Mouse (Mus musculus): ENCODE results near the gene Exoc2. TPM values are rescaled to one million over a fixed set of nuclear protein-coding genes. Genes with fewer than 3 reads are reported as not detected.

Gene Exoc2
- polyA plus RNA-seq, 1 experiment from 2014 or later: 17.1 TPM

DNA sequence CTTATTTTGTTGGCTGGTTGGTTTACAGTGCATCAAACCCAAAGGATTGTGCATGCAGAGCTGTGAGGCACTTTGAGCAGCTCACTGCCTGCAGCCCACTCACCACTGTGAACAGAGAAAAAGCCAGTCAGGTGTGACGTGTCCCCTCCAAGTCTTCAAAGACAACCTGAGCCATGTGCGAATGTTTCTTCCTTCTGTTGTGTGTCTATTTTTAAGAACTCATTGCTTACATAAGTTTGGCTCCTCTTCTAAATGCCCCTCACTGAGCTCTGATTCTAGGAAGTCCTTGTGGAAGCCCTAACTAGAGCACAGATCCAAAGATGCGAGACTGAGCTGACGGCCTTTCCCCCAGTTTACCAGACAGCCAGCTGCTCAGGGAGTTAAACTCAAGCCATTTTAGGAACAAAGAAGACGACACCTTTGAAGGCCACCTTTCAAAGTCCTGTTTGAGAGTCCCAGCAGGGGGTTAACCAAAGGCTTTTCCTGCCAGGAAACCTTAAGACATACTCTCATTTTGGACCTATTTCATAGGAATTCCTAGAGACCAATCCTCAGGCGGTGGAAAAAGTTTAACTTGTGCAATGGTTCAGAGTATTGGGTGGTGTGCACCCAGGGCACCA is 79.8 kb downstream of the Exoc2 start:
- ATAC-seq (no peak), DNase-seq (ENCODE audit: low spot score) (no peak)
- Histone ChIP-seq H3K4me1 (ENCODE audit: insufficient read depth, low read depth, low read length) (no peaks in the 10 kb centered on the region), H3K4me3 (ENCODE audit: low read depth, low read length) (no peak overlapping the region), H3K27me3 (replicated peaks; ENCODE audit: insufficient read depth, low read length) (no peaks in the 10 kb centered on the region), H3K27ac (ENCODE audit: low read length) (no peak overlapping the region), H3K4me2 (replicated peaks; ENCODE audit: low read depth, low read length) (no peak overlapping the region), H3K9ac (replicated peaks; ENCODE audit: low read depth) (no peak overlapping the region), H3K36me3 (ENCODE audit: insufficient read depth, low read length) (peaks cover 5% of the 10 kb centered on the region; the same call in 1 of the 2 replicates), H3K9me3 (ENCODE audit: low read length) (no peaks in the 10 kb centered on the region)
- TF ChIP-seq EP300 (IDR thresholded peaks at IDR 0.05) (no peak), CTCF (IDR thresholded peaks at IDR 0.05) (no peak)
- 63% methylated on average over 6 of the region's 6 CpGs for WGBS

DNA sequence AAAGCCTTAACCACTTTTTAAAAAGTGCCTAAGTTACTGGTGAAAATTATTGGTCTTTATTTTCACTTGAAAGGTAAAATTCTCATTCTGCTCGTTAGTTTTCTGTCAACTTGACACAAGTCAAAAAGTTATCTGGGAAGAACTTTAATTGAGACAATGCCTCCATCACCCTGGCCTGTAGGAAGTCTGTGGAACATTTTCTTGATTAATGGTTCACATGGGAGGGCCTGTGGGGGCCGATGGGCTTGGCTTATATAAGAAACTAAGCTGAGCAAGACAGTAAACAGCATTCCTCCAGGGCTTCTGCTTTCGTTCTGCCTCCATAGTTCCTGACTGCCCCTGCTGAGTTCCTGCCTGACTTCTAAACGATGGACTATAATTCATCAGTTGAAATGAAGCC is 81.6 kb downstream of the Exoc2 start:
- Histone ChIP-seq H3K4me2 (replicated peaks; ENCODE audit: low read depth, low read length) (no peak overlapping the region), H3K9me3 (ENCODE audit: low read length) (no peaks in the 10 kb centered on the region), H3K27me3 (replicated peaks; ENCODE audit: insufficient read depth, low read length) (no peaks in the 10 kb centered on the region), H3K36me3 (ENCODE audit: insufficient read depth, low read length) (no peaks in the 10 kb centered on the region), H3K4me1 (ENCODE audit: insufficient read depth, low read depth, low read length) (no peaks in the 10 kb centered on the region), H3K27ac (ENCODE audit: low read length) (no peak overlapping the region), H3K9ac (replicated peaks; ENCODE audit: low read depth) (no peak overlapping the region), H3K4me3 (ENCODE audit: low read depth, low read length) (no peak overlapping the region)
- TF ChIP-seq EP300 (IDR thresholded peaks at IDR 0.05): no peak
- TF ChIP-seq CTCF (IDR thresholded peaks at IDR 0.05): no peak
- 66% methylated on average over 4 of the region's 4 CpGs for WGBS
- ATAC-seq (no peak), DNase-seq (ENCODE audit: low spot score) (no peak)

DNA sequence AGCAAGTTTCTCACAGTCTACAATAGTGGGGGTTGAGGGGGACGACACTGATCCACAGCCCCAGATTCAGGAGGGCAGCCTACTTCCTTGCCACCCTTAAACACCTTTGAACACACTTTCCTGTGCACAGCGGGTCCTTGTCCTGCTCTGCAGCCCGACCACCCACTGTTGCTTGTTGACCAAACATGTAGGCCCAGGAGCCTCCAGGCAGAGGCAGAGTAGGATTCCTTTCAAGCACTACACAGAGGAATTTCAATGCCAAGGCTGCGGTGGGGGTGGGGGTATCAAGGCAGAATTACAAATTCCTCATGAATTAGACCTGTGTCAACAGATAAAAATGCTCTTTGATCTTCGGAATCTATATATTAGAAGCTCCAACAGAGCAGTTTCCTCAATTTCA is 82.7 kb downstream of the Exoc2 start:
- Histone ChIP-seq H3K9ac (replicated peaks; ENCODE audit: low read depth) (no peak overlapping the region), H3K4me1 (ENCODE audit: insufficient read depth, low read depth, low read length) (no peaks in the 10 kb centered on the region), H3K27ac (ENCODE audit: low read length) (no peak overlapping the region), H3K4me3 (ENCODE audit: low read depth, low read length) (no peak overlapping the region), H3K36me3 (ENCODE audit: insufficient read depth, low read length) (no peaks in the 10 kb centered on the region), H3K4me2 (replicated peaks; ENCODE audit: low read depth, low read length) (no peak overlapping the region), H3K27me3 (replicated peaks; ENCODE audit: insufficient read depth, low read length) (no peaks in the 10 kb centered on the region), H3K9me3 (ENCODE audit: low read length) (no peaks in the 10 kb centered on the region)
- no peak for ATAC-seq
- TF ChIP-seq EP300 (IDR thresholded peaks at IDR 0.05): no peak
- TF ChIP-seq CTCF (IDR thresholded peaks at IDR 0.05): no peak
- 55% methylated on average over 5 of the region's 5 CpGs for WGBS
- DNase-seq (ENCODE audit: low spot score): no peak

GRCm38 (mm10) chr13:30888480-30888879 is 85.4 kb downstream of the Exoc2 start:
- Histone ChIP-seq H3K36me3 (ENCODE audit: insufficient read depth, low read length) (no peaks in the 10 kb centered on the region), H3K9ac (replicated peaks; ENCODE audit: low read depth) (no peak overlapping the region), H3K27ac (ENCODE audit: low read length) (no peak overlapping the region), H3K9me3 (ENCODE audit: low read length) (no peaks in the 10 kb centered on the region), H3K4me2 (replicated peaks; ENCODE audit: low read depth, low read length) (no peak overlapping the region), H3K27me3 (replicated peaks; ENCODE audit: insufficient read depth, low read length) (no peaks in the 10 kb centered on the region), H3K4me3 (ENCODE audit: low read depth, low read length) (no peak overlapping the region), H3K4me1 (ENCODE audit: insufficient read depth, low read depth, low read length) (no peaks in the 10 kb centered on the region)
- TF ChIP-seq EP300 (IDR thresholded peaks at IDR 0.05) (no peak), CTCF (IDR thresholded peaks at IDR 0.05) (peak; percentile 96)
- WGBS: 18% methylated on average over 3 of the region's 3 CpGs
- DNase-seq (ENCODE audit: low spot score) (peak; percentile 89), ATAC-seq (peak; percentile 48; the same call in 1 of the 2 replicates)

DNA sequence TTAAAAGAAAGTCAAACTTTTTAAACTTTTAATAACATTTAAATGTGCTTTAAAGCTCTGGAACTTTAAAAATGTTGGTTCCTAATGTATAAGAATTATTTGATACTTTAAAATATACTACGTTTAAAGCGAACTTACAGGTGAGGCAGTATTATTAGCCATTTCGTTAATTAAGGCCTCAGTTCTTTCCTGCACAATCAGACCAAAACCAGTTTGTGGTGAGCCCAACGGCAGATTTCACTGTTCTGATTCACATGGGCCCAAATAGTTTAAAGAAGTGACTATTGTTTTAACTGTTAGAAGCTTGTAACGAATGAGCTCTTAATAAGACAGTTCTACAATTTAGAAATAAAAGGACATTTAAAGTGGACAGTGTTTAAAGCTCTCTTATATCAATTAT is 93.6 kb downstream of the Exoc2 start:
- Histone ChIP-seq H3K27ac (ENCODE audit: low read length) (no peak overlapping the region), H3K9me3 (ENCODE audit: low read length) (no peaks in the 10 kb centered on the region)
- ATAC-seq: no peak

DNA sequence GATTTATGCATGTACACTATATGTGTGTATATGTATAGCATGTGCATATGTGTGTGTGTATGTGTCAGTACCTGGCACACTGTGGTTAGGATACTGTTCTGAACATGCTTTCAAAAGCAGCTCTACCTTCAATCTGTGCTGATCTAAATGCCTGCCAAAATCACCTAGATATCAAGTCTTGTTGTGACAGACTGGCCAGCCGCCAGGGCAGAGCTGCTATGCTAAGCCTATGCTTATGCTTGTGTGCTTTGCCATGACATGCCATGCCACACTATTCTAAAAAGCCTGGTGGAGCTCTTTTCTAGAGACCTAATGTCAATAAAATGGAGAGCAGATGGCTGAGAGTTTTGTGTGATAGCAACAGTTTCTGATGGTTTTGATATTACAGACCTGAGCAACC is 94.0 kb downstream of the Exoc2 start:
- Histone ChIP-seq H3K4me3 (ENCODE audit: low read depth, low read length) (no peak overlapping the region), H3K4me2 (replicated peaks; ENCODE audit: low read depth, low read length) (no peak overlapping the region), H3K27ac (ENCODE audit: low read length) (no peak overlapping the region), H3K9ac (replicated peaks; ENCODE audit: low read depth) (no peak overlapping the region), H3K9me3 (ENCODE audit: low read length) (no peaks in the 10 kb centered on the region), H3K4me1 (ENCODE audit: insufficient read depth, low read depth, low read length) (no peaks in the 10 kb centered on the region), H3K36me3 (ENCODE audit: insufficient read depth, low read length) (peaks cover 8% of the 10 kb centered on the region; the same call in 1 of the 2 replicates), H3K27me3 (replicated peaks; ENCODE audit: insufficient read depth, low read length) (no peaks in the 10 kb centered on the region)
- ATAC-seq (no peak), DNase-seq (ENCODE audit: low spot score) (no peak)
- TF ChIP-seq EP300 (IDR thresholded peaks at IDR 0.05): no peak
- no peak for TF ChIP-seq CTCF (IDR thresholded peaks at IDR 0.05)
- WGBS: 84% methylated on average over 1 of the region's 1 CpGs

More for the DNA sequence above, 93.6 kb downstream of the Exoc2 start:
- TF ChIP-seq CTCF (IDR thresholded peaks at IDR 0.05): no peak
- no peak for TF ChIP-seq EP300 (IDR thresholded peaks at IDR 0.05)
- Histone ChIP-seq H3K4me3 (ENCODE audit: low read depth, low read length) (no peak overlapping the region), H3K9ac (replicated peaks; ENCODE audit: low read depth) (no peak overlapping the region), H3K4me1 (ENCODE audit: insufficient read depth, low read depth, low read length) (no peaks in the 10 kb centered on the region), H3K4me2 (replicated peaks; ENCODE audit: low read depth, low read length) (no peak overlapping the region), H3K36me3 (ENCODE audit: insufficient read depth, low read length) (peaks cover 7% of the 10 kb centered on the region; the same call in 1 of the 2 replicates), H3K27me3 (replicated peaks; ENCODE audit: insufficient read depth, low read length) (no peaks in the 10 kb centered on the region)
- 91% methylated on average over 5 of the region's 5 CpGs for WGBS
- no peak for DNase-seq (ENCODE audit: low spot score)
